Mouse (Mus musculus) left cerebral cortex, postnatal 10 days (tissue): ENCODE data around the gene Sema3g. TPM values are rescaled to one million over a fixed set of nuclear protein-coding genes. Genes with fewer than 3 reads are reported as not detected.

Experiments
- DNase-seq, 2 experiments: peaks; one replicate each; pipeline ENCODE4 v3.0.0; 2021 to 2022; ENCODE audit warnings: low spot score in 2 of 2, mixed read lengths in 1 of 2; ENCODE audit errors: extremely low spot score in 1 of 2
- intact Hi-C: fragments of 180-260 bp; cut with DNase I; formaldehyde crosslinking; loops from one replicate; pipeline ENCODE4 v1.15.1; 2025
- total RNA-seq, 2 experiments: library from RNA; stranded (reverse); gene quantifications; 2 replicates each; pipeline ENCODE4 v1.2.3; 2021

Gene Sema3g
- total RNA-seq, 2 experiments from 2014 or later: 3.6 to 4.4 TPM

GRCm38 (mm10) chr14:31251084-31251604 is 33.5 kb downstream of the Sema3g start, which contains the start of the genes Phf7 and Bap1:
Gene Phf7 (minus strand): TSS chr14:31251317.
Gene Bap1 (plus strand): TSS chr14:31251450.
- intact Hi-C loops: loop anchor here (5.0 kb wide), 1 partner anchor 44 kb away; the partner anchor contains the start of gene Tnnc1
- peak; percentile 94 to 97 for DNase-seq

- no peak for DNase-seq
- intact Hi-C loops: loop anchor here (5.0 kb wide), 1 partner anchor 44 kb away; the partner anchor contains the start of gene Tnnc1
Observed at GRCm38 (mm10) chr14:31251626-31252025, 34.0 kb downstream of the Sema3g start.

DNA sequence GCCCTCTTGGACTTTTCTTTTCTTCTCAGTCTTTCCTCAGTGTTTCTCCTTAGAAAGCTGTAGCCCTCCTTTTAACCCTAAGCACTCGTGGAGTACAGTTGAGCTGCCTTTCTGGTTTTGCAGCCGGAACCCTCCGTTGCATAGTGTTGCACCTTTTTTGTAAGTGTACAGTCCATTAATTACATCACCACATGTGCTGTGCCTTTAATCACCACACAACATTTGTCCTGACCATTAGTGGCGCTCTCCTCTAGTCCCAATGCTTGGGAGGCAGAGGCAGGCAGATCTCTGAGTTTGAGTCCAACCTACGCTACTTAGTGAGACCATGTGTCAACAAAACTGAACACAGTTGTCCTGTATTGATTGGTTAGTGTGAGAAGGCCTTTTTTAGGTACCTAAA is 34.4 kb downstream of the Sema3g start:
- no peak for DNase-seq
- intact Hi-C loops: loop anchor here (5.0 kb wide), 1 partner anchor 45 kb away; the partner anchor contains the start of gene Tnnc1

DNA sequence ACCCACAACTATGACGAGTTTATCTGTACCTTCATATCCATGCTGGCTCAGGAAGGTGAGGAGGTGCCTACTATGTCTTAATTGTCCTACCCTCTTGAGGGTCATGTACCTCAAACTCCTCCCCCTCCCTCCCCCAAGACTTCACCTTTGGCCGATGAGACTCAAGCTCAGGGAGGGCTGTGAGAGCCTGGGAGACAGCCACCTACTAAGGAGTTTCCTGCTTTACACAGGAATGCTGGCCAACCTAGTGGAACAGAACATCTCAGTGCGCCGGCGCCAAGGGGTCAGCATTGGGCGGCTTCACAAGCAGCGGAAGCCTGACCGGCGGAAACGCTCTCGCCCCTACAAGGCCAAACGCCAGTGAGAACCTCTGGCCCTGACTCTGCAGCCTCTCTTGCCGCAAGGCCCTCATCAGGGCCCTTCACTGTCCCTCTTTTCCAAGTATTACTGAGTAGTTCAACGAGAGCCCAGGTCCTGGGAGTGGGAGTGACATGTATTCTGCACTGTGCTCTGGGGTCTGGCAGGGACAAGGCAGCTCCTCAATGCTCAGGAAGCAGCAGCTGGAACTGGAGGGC is 40.9 kb downstream of the Sema3g start:
- DNase-seq: no peak
- intact Hi-C loops: no loop called here

- no peak for DNase-seq
- intact Hi-C loops: no loop called here
Observed at GRCm38 (mm10) chr14:31260374-31260773, 42.7 kb downstream of the Sema3g start.

GRCm38 (mm10) chr14:31260932-31261331 is 43.3 kb downstream of the Sema3g start:
- DNase-seq: no peak
- intact Hi-C loops: no loop called here

DNA sequence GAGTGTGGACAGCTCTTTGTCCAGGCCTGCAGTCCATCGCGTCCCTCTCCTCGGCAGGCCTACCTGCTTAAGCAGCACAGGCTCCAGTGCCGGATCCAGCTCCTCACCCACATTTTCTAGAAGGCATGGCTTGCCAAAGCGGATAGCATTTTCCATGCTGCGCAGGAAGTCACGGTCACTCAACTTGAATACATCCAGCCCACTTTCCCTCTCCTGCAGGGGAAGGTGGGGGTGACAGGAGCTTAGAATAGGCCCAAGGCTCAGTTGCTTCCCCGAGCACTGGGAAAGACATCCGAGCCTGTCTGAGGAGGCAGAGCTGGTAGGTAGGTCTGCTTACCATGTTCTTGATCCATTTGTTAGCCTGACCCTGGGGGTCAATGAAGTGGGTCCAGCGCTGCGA is 50.0 kb downstream of the Sema3g start:
- no peak for DNase-seq
- intact Hi-C loops: no loop called here

- intact Hi-C loops: no loop called here
- DNase-seq: peak in 1 of 2 experiments; percentile 59
Observed at GRCm38 (mm10) chr14:31268301-31269001, 50.8 kb downstream of the Sema3g start.

DNA sequence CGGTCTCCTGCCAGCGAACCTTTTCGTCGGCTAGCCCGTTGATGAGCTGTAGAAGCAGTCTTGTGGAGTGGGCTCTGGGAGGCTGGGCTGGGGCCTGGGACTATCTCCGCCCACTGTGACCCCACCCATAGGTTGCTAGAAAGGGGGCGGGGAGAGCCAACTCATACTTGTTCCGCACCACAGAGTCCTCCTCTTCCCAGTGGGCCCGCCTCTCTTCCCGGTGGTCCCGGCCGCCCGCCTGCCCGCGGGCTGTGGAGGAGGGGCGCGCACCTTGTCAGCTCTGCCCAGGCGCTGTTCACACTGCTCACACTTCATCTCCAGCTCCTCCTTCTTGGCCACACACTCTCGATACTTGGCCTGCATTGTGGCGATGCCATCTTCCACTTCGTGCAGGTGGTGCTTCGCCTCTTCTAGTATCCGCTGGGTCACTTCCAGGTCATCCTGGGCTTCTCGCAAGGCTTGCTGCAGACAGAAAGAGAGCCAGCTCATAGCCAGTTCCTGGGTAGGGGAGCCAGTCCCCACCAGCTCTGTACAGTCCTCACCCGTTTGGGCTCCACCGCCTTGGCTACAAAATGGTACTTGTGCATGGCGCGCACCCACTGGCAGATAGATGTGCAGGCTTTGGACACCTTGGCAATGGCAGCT is 51.9 kb downstream of the Sema3g start:
- intact Hi-C loops: loop anchor here (5.0 kb wide), 1 partner anchor 203 kb away; no protein-coding TSS in a partner anchor
- DNase-seq: peak; percentile 29 to 78

- intact Hi-C loops: loop anchor here (5.0 kb wide), 1 partner anchor 201 kb away; no protein-coding TSS in a partner anchor
- no peak for DNase-seq
Observed at GRCm38 (mm10) chr14:31271121-31271520, 53.5 kb downstream of the Sema3g start.

- intact Hi-C loops: loop anchor here (2.0 to 5.0 kb wide), 2 partner anchors 51 to 200 kb away; partner anchors contain the start of gene Dnah1
- DNase-seq: peak; percentile 62 to 82
Observed at GRCm38 (mm10) chr14:31272164-31272563, 54.5 kb downstream of the Sema3g start.

Other genes starting within 250 kb of the Sema3g start
- gene Glt8d1, start 216.5 kb upstream of the Sema3g start, total RNA-seq: 10 to 100 TPM; 33.9 to 37.1 TPM
- gene Spcs1, start 216.2 kb upstream of the Sema3g start, total RNA-seq: 100 to 1,000 TPM; 176 to 187 TPM
- 10 to 100 TPM; 66.7 to 72.3 TPM for gene Pbrm1, start 198.7 kb upstream of the Sema3g start, total RNA-seq
- 10 to 100 TPM; 46.0 to 60.3 TPM for gene Gnl3, start 198.7 kb upstream of the Sema3g start, total RNA-seq
- 10 to 100 TPM; 22.9 to 24.9 TPM for gene Smim4, start 88.9 kb upstream of the Sema3g start, total RNA-seq
- 1 to 10 TPM; 6.6 to 8.5 TPM for gene Nt5dc2, start 86.8 kb upstream of the Sema3g start, total RNA-seq
- 10 to 100 TPM; 24.3 to 29.6 TPM for gene Stab1, start 49.2 kb upstream of the Sema3g start, total RNA-seq
- 1 to 10 TPM; 2.9 to 3.7 TPM for gene Tnnc1, start 9.5 kb upstream of the Sema3g start, total RNA-seq
- 100 to 1,000 TPM; 412 to 432 TPM for gene Nisch, start 914 bp upstream of the Sema3g start, total RNA-seq
- gene Phf7, start 33.5 kb downstream of the Sema3g start, total RNA-seq: 1 to 10 TPM; 5.0 to 5.3 TPM
- gene Bap1, start 33.6 kb downstream of the Sema3g start, total RNA-seq: 100 to 1,000 TPM; 125 to 130 TPM
- gene Dnah1, start 106.0 kb downstream of the Sema3g start, total RNA-seq: 1 to 10 TPM; 1.4 to 2.1 TPM
- gene Capn7, start 118.8 kb downstream of the Sema3g start, total RNA-seq: 10 to 100 TPM; 38.9 to 39.3 TPM
- gene Sh3bp5, start 218.2 kb downstream of the Sema3g start, total RNA-seq: 10 to 100 TPM; 76.4 to 80.0 TPM